Mouse (Mus musculus) MEL (cell line): Measurements from ENCODE around the gene Rgcc. TPM values are rescaled to one million over a fixed set of nuclear protein-coding genes. Genes with fewer than 3 reads are reported as not detected.

Source experiments
- DNase-seq: peaks from one replicate; pipeline ENCODE4 v3.0.0; 2011; ENCODE audit warnings: low read depth, low spot score
- H3K27ac ChIP-seq: 2 replicates; pipeline ENCODE4 v1.5.1; 2012; ENCODE audit warnings: low read depth, mild to moderate bottlenecking, control low read depth, low read length, moderate library complexity; ENCODE audit not compliant: control insufficient read depth
- H3K27me3 ChIP-seq, 2 experiments: fragments of 150-350 bp in 1 of 2; sonication (generic) in 1 of 2; 2 replicates each; pipeline ENCODE4 v1.6.1; 2012; ENCODE audit warnings: low read length in 2 of 2, mild to moderate bottlenecking in 2 of 2, improper control_type of control experiment in 1 of 2, moderate library complexity in 1 of 2; ENCODE audit not compliant: insufficient read depth in 2 of 2, control insufficient read depth in 1 of 2
- H3K36me3 ChIP-seq, 2 experiments: 2 replicates each; pipeline ENCODE4 v1.6.1; 2012 to 2014; ENCODE audit warnings: low read length in 2 of 2, improper control_type of control experiment in 1 of 2, inconsistent platforms in 1 of 2, mild to moderate bottlenecking in 1 of 2; ENCODE audit not compliant: insufficient read depth in 2 of 2, control insufficient read depth in 1 of 2
- H3K4me1 ChIP-seq, 2 experiments: fragments of 150-350 bp in 1 of 2; sonication (generic) in 1 of 2; 2 replicates each; pipeline ENCODE4 v1.6.1; 2012; ENCODE audit warnings: low read length in 2 of 2, improper control_type of control experiment in 1 of 2, mild to moderate bottlenecking in 1 of 2; ENCODE audit not compliant: insufficient read depth in 2 of 2, control insufficient read depth in 1 of 2
- H3K4me3 ChIP-seq, 2 experiments: fragments of 150-350 bp in 1 of 2; sonication (generic) in 1 of 2; 2 replicates each; pipeline ENCODE4 v1.5.1; 2012; ENCODE audit warnings: low read depth in 2 of 2, low read length in 2 of 2, mild to moderate bottlenecking in 2 of 2, moderate library complexity in 2 of 2, control low read depth in 1 of 2, improper control_type of control experiment in 1 of 2; ENCODE audit not compliant: control insufficient read depth in 1 of 2, insufficient read depth in 1 of 2
- H3K79me2 ChIP-seq: 2 replicates; pipeline ENCODE4 v1.6.1; 2012; ENCODE audit warnings: mild to moderate bottlenecking, low read length, moderate library complexity; ENCODE audit not compliant: control insufficient read depth, poor library complexity, insufficient read depth
- H3K9ac ChIP-seq: 2 replicates; pipeline ENCODE4 v1.6.1; 2012; ENCODE audit warnings: low read depth, mild to moderate bottlenecking, control low read depth, low read length, moderate library complexity; ENCODE audit not compliant: control insufficient read depth, poor library complexity, severe bottlenecking
- H3K9me3 ChIP-seq: fragments of 150-350 bp; sonication (generic); replicated peaks from 2 replicates; pipeline ENCODE4 v1.6.1; 2012; ENCODE audit warnings: mild to moderate bottlenecking, low read length, improper control_type of control experiment, moderate library complexity; ENCODE audit not compliant: insufficient read depth
- CHD2 ChIP-seq: IDR thresholded peaks from 2 replicates; pipeline ENCODE4 v1.6.1; 2011; ENCODE audit warnings: low read length, improper control_type of control experiment
- CTCF ChIP-seq, 3 experiments: IDR thresholded peaks in 2 of 3; conservative IDR thresholded peaks in 1 of 3; 2 replicates each; pipeline ENCODE4 v1.5.1; 2011 to 2012; ENCODE audit warnings: low read length in 3 of 3, low read depth in 2 of 3, mild to moderate bottlenecking in 2 of 3, improper control_type of control experiment in 1 of 3, inconsistent platforms in 1 of 3, mixed read lengths in 1 of 3, moderate library complexity in 1 of 3; ENCODE audit not compliant: control insufficient read depth in 1 of 3, insufficient read depth in 1 of 3, poor library complexity in 1 of 3, severe bottlenecking in 1 of 3
- E2F4 ChIP-seq: IDR thresholded peaks from 2 replicates; pipeline ENCODE4 v1.6.1; 2011; ENCODE audit warnings: low read depth, low read length, improper control_type of control experiment, borderline replicate concordance
- ETS1 ChIP-seq: IDR thresholded peaks from 2 replicates; pipeline ENCODE4 v1.6.1; 2012; ENCODE audit warnings: low read depth, mild to moderate bottlenecking, inconsistent platforms, low read length, improper control_type of control experiment, moderate library complexity
- GABPA ChIP-seq: IDR thresholded peaks from 2 replicates; pipeline ENCODE4 v1.6.1; 2012; ENCODE audit warnings: low read depth, mild to moderate bottlenecking, inconsistent platforms, low read length, improper control_type of control experiment, moderate library complexity
- GATA1 ChIP-seq: IDR thresholded peaks from 2 replicates; pipeline ENCODE4 v1.6.1; 2011; ENCODE audit warnings: low read depth, low read length, improper control_type of control experiment
- MAZ ChIP-seq: IDR thresholded peaks from 2 replicates; pipeline ENCODE4 v1.6.1; 2012; ENCODE audit warnings: low read depth, mild to moderate bottlenecking, inconsistent platforms, low read length, improper control_type of control experiment
- MYB ChIP-seq: IDR thresholded peaks from 2 replicates; pipeline ENCODE4 v1.6.1; 2011; ENCODE audit warnings: mild to moderate bottlenecking, low read depth, low read length, improper control_type of control experiment
- NELFE ChIP-seq: IDR thresholded peaks from 2 replicates; pipeline ENCODE4 v1.6.1; 2011; ENCODE audit warnings: low read depth, low read length, improper control_type of control experiment
- NRF1 ChIP-seq: IDR thresholded peaks from 2 replicates; pipeline ENCODE4 v1.6.1; 2014; ENCODE audit warnings: low read depth, mild to moderate bottlenecking, inconsistent platforms, low read length, improper control_type of control experiment, moderate library complexity; ENCODE audit not compliant: poor library complexity, insufficient read depth, severe bottlenecking
- POLR2A ChIP-seq, 2 experiments: IDR thresholded peaks; 2 replicates each; pipeline ENCODE4 v1.6.1; 2011 to 2012; ENCODE audit warnings: low read length in 2 of 2, mild to moderate bottlenecking in 2 of 2, control low read depth in 1 of 2, improper control_type of control experiment in 1 of 2, low read depth in 1 of 2, moderate library complexity in 1 of 2; ENCODE audit not compliant: control insufficient read depth in 1 of 2, insufficient read depth in 1 of 2, poor library complexity in 1 of 2
- POLR2AphosphoS2 ChIP-seq: IDR thresholded peaks from 2 replicates; pipeline ENCODE4 v1.6.1; 2011; ENCODE audit warnings: low read length, improper control_type of control experiment
- RAD21 ChIP-seq: IDR thresholded peaks from 2 replicates; pipeline ENCODE4 v1.6.1; 2011; ENCODE audit warnings: mild to moderate bottlenecking, low read depth, low read length, improper control_type of control experiment
- RCOR1 ChIP-seq: IDR thresholded peaks from 2 replicates; pipeline ENCODE4 v1.6.1; 2012; ENCODE audit warnings: low read depth, mild to moderate bottlenecking, inconsistent platforms, low read length, improper control_type of control experiment
- SMC3 ChIP-seq: IDR thresholded peaks from 2 replicates; pipeline ENCODE4 v1.6.1; 2011; ENCODE audit warnings: low read depth, low read length, improper control_type of control experiment
- TAL1 ChIP-seq: IDR thresholded peaks from 2 replicates; pipeline ENCODE4 v1.6.1; 2012; ENCODE audit warnings: mild to moderate bottlenecking, inconsistent platforms, low read length, moderate library complexity, mixed read lengths
- TCF12 ChIP-seq: IDR thresholded peaks from 2 replicates; pipeline ENCODE4 v1.6.1; 2014; ENCODE audit warnings: low read depth, mild to moderate bottlenecking, inconsistent platforms, low read length, improper control_type of control experiment, moderate library complexity
- UBTF ChIP-seq: IDR thresholded peaks from 2 replicates; pipeline ENCODE4 v1.6.1; 2012; ENCODE audit warnings: low read depth, mild to moderate bottlenecking, inconsistent platforms, low read length, improper control_type of control experiment, moderate library complexity, borderline replicate concordance; ENCODE audit not compliant: insufficient read depth
- USF1 ChIP-seq: IDR thresholded peaks from 2 replicates; pipeline ENCODE4 v1.6.1; 2014; ENCODE audit warnings: low read depth, mild to moderate bottlenecking, inconsistent platforms, low read length, improper control_type of control experiment, moderate library complexity
- USF2 ChIP-seq, 2 experiments: IDR thresholded peaks; 2 replicates each; pipeline ENCODE4 v1.6.1; 2011 to 2012; ENCODE audit warnings: improper control_type of control experiment in 2 of 2, low read length in 2 of 2, borderline replicate concordance in 1 of 2, inconsistent platforms in 1 of 2, low read depth in 1 of 2, mild to moderate bottlenecking in 1 of 2; ENCODE audit not compliant: insufficient read depth in 1 of 2
- ZC3H11A ChIP-seq: IDR thresholded peaks from 2 replicates; pipeline ENCODE4 v1.6.1; 2012; ENCODE audit warnings: low read depth, mild to moderate bottlenecking, inconsistent platforms, low read length, improper control_type of control experiment
- ZKSCAN1 ChIP-seq: IDR thresholded peaks from 2 replicates; pipeline ENCODE4 v1.6.1; 2012; ENCODE audit warnings: low read depth, mild to moderate bottlenecking, inconsistent platforms, low read length, improper control_type of control experiment, moderate library complexity
- ZMIZ1 ChIP-seq: IDR thresholded peaks from 2 replicates; pipeline ENCODE4 v1.6.1; 2012; ENCODE audit warnings: low read depth, mild to moderate bottlenecking, inconsistent platforms, low read length, improper control_type of control experiment, moderate library complexity
- ZNF384 ChIP-seq: IDR thresholded peaks from 2 replicates; pipeline ENCODE4 v1.6.1; 2012; ENCODE audit warnings: low read depth, mild to moderate bottlenecking, inconsistent platforms, low read length, improper control_type of control experiment
- polyA plus RNA-seq, 2 experiments: library from polyadenylated mRNA; stranded (reverse) in 1 of 2; unstranded in 1 of 2; fragments of >175 nt in 1 of 2; fragments of >200 nt in 1 of 2; gene quantifications; 2 replicates each; pipeline versions ENCODE4 v1.2.1 to v1.2.4; 2012; ENCODE audit warnings: low replicate concordance in 2 of 2, low read depth in 1 of 2; ENCODE audit not compliant: insufficient read length in 2 of 2, insufficient read depth in 1 of 2, missing spikeins in 1 of 2
- total RNA-seq: library from RNA; depleted of rRNA; stranded (reverse); fragments of 300-350 nt; gene quantifications from 2 replicates; pipeline ENCODE4 v1.2.3, GENCODE M21; 2012

The Rgcc gene
- total and polyA plus RNA-seq, 3 experiments = 1.2 to 1.8 TPM; not detected in 1

DNA sequence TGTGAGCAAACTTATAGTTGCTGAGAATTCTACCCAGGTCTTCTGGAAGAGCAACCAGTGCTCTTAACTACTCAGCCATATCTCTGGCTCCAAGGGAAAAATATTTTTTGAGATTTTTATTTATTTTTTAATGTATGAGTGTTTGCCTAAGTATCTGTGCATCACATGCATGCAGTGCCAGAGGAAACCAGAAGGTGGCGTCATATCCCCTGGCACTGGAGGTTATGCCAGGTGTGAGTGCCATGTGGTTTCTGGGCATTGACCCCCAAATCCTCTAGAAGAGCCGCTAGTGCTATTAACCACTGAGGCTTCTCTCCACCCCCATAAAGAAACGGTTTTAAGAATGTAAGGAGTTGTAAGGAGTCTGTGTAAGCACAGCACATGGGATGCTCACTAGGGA lies 13.2 kb downstream of the Rgcc start:
- H3K9me3 ChIP-seq = no peaks in the 10 kb centered on the region
- H3K27ac ChIP-seq = no peak overlapping the region
- H3K79me2 ChIP-seq = no peaks in the 10 kb centered on the region
- TF ChIP-seq NRF1 (no peak), CTCF (IDR thresholded peaks at IDR 0.05 in 2 of 3, conservative IDR thresholded peaks at IDR 0.05 in 1 of 3; ENCODE audit: control insufficient read depth in 1 of 3, insufficient read depth in 1 of 3, low read depth in 2 of 3, low read length in 3 of 3, poor library complexity in 1 of 3, severe bottlenecking in 1 of 3) (peak; percentile 50 to 57 (median 54); a peak in 5 of 6 replicates), ZNF384 (no peak), ZC3H11A (peak; percentile 34; the same call in 1 of the 2 replicates), POLR2AphosphoS2 (no peak), USF1 (no peak), SMC3 (peak; percentile 64), RAD21 (peak; percentile 49), MAZ (no peak), ZKSCAN1 (no peak), GATA1 (no peak)
- peak; percentile 35 for DNase-seq
- H3K4me1 ChIP-seq = peaks cover 3 to 4% of the 10 kb centered on the region in 2 experiments; a peak in 3 of 4 replicates
- no peaks in the 10 kb centered on the region for H3K27me3 ChIP-seq
- peaks cover 0 to 3% of the 10 kb centered on the region in 2 experiments; a peak in 1 of 4 replicates for H3K36me3 ChIP-seq
- no peak overlapping the region for H3K9ac ChIP-seq
- H3K4me3 ChIP-seq = no peak overlapping the region

DNA sequence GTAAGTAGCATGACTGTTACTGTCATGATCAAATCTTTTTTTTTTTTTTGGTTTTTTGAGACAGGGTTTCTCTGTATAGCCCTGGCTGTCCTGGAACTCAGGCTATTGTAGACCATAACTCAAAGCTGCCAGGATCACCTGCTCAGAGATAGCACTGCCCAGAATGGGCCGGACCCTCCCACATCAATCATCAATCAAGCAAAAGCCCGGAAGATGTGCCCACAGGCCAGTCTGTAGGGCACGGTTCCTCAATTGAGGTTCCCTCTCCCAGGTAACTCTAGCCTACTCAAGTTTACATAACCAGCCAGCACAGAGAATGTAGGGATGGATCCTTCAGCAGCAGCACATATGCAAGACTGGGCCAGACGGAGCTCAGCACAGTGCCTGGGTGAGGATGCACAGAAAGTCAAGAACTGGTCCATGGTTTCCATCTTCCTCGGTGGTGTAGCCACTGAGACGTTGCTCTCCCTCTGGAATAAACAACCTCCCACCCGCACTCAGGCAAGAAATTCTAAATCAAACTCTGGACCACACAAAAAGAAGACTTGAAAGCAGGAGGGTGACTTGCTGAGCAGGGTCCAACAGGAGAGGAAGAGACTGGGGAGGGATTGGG lies 14.1 kb downstream of the Rgcc start:
- TF ChIP-seq POLR2A (IDR thresholded peaks at IDR 0.05; ENCODE audit: control insufficient read depth in 1 of 2, insufficient read depth in 1 of 2, low read depth in 1 of 2, low read length in 2 of 2, poor library complexity in 1 of 2) (no peak), TCF12 (no peak), ETS1 (no peak), GABPA (no peak), NELFE (no peak), ZMIZ1 (no peak), USF2 (IDR thresholded peaks at IDR 0.05; ENCODE audit: borderline replicate concordance in 1 of 2, insufficient read depth in 1 of 2, low read depth in 1 of 2, low read length in 2 of 2) (no peak), MYB (no peak), E2F4 (no peak), ZKSCAN1 (no peak), CHD2 (no peak), RCOR1 (no peak), POLR2AphosphoS2 (no peak), TAL1 (no peak), UBTF (no peak), USF1 (no peak), NRF1 (no peak), RAD21 (no peak)
- Histone ChIP-seq H3K9me3 (no peaks in the 10 kb centered on the region), H3K9ac (no peak overlapping the region), H3K36me3 (peaks cover 0 to 3% of the 10 kb centered on the region in 2 experiments; a peak in 1 of 4 replicates), H3K4me1 (peaks cover 0 to 4% of the 10 kb centered on the region in 2 experiments; a peak in 3 of 4 replicates), H3K79me2 (no peaks in the 10 kb centered on the region), H3K27me3 (no peaks in the 10 kb centered on the region), H3K27ac (no peak overlapping the region), H3K4me3 (no peak overlapping the region)
- no peak for DNase-seq
